Mouse (Mus musculus): ENCODE measurements around the gene Tex30.
"Not testable (repeated sequence)": the region's sequence is repeated elsewhere in the genome, so short reads cannot be mapped to it uniquely, and the experiment has no call there.

The Tex30 gene

GRCm38 (mm10) chr1:44102259-44102717, at the start of gene Tex30:
Gene Tex30 (minus strand): TSS chr1:44102441.
- in situ Hi-C loops (cut with MboI): no loop called here

- in situ Hi-C loops (cut with MboI): no loop called here
These were observed 46.5 kb upstream of the Tex30 start for GRCm38 (mm10) chr1:44148706-44149105.

GRCm38 (mm10) chr1:44147563-44148381, 45.5 kb upstream of the Tex30 start, which contains the start of gene Ercc5:
Gene Ercc5 (plus strand): TSS chr1:44147744.
- in situ Hi-C loops (cut with MboI): no loop called here

- in situ Hi-C loops (cut with MboI): no loop called here
These were observed 40.5 kb upstream of the Tex30 start for GRCm38 (mm10) chr1:44142747-44143146.

- in situ Hi-C loops (cut with MboI): no loop called here
These were observed 38.0 kb upstream of the Tex30 start for GRCm38 (mm10) chr1:44140232-44140631.

- in situ Hi-C loops (cut with MboI): no loop called here
These were observed 27.8 kb upstream of the Tex30 start for GRCm38 (mm10) chr1:44129929-44130581.

- in situ Hi-C loops (cut with MboI): no loop called here
These were observed 23.3 kb upstream of the Tex30 start for GRCm38 (mm10) chr1:44125590-44125989.

- in situ Hi-C loops (cut with MboI): no loop called here
These were observed 20.0 kb upstream of the Tex30 start for GRCm38 (mm10) chr1:44122256-44122655.

GRCm38 (mm10) chr1:44120074-44120406, 17.8 kb upstream of the Tex30 start:
- in situ Hi-C loops (cut with MboI): no loop called here

- in situ Hi-C loops (cut with MboI): no loop called here
These were observed 17.2 kb upstream of the Tex30 start for GRCm38 (mm10) chr1:44119201-44120073.

GRCm38 (mm10) chr1:44118239-44119054, 16.2 kb upstream of the Tex30 start, which contains the start of the genes Kdelc1 and Bivm:
Gene Kdelc1 (minus strand): TSS chr1:44118808.
Gene Bivm (plus strand): TSS chr1:44118957.
- in situ Hi-C loops (cut with MboI): no loop called here

- in situ Hi-C loops (cut with MboI): no loop called here
These were observed 15.3 kb upstream of the Tex30 start for GRCm38 (mm10) chr1:44117571-44117970.

GRCm38 (mm10) chr1:44102939-44103338, 698 bp upstream of the Tex30 start:
- in situ Hi-C loops (cut with MboI): no loop called here

- in situ Hi-C loops (cut with MboI): no loop called here
These were observed 604 bp downstream of the Tex30 start for GRCm38 (mm10) chr1:44101448-44102225.

GRCm38 (mm10) chr1:44064625-44065024, 37.6 kb downstream of the Tex30 start:
- in situ Hi-C loops (cut with MboI): loop anchor here (10.0 kb wide), 1 partner anchor 300 kb away; no protein-coding TSS in a partner anchor

- in situ Hi-C loops (cut with MboI): loop anchor here (10.0 kb wide), 1 partner anchor 299 kb away; no protein-coding TSS in a partner anchor
These were observed 38.8 kb downstream of the Tex30 start for GRCm38 (mm10) chr1:44063439-44063838.

GRCm38 (mm10) chr1:44061836-44062235, 40.4 kb downstream of the Tex30 start, which contains the start of gene Gm8251:
Gene Gm8251 (minus strand): TSS chr1:44061936.
- in situ Hi-C loops (cut with MboI): loop anchor here (10.0 kb wide), 1 partner anchor 297 kb away; no protein-coding TSS in a partner anchor

GRCm38 (mm10) chr1:44057805-44058204, 44.4 kb downstream of the Tex30 start:
- in situ Hi-C loops (cut with MboI): no loop called here

GRCm38 (mm10) chr1:44046556-44046955, 55.7 kb downstream of the Tex30 start:
- in situ Hi-C loops (cut with MboI): no loop called here

- in situ Hi-C loops (cut with MboI): not testable (repeated sequence)
These were observed 56.6 kb downstream of the Tex30 start for GRCm38 (mm10) chr1:44045689-44046088.

Measured in mature B cell (primary cell).